Mouse (Mus musculus) lung, embryonic 16.5 days (tissue): ENCODE measurements around the gene Fxyd5. TPM values are rescaled to one million over a fixed set of nuclear protein-coding genes. Genes with fewer than 3 reads are reported as not detected.

Experiments used
- ATAC-seq: fragments of 200-750 bp; cut with Nextera tagmentation; 2 replicates; pipeline ENCODE4 v1.8.0; 2017; ENCODE audit warnings: low read depth, mild to moderate bottlenecking, moderate library complexity
- H3K27ac ChIP-seq: fragments of 300-500 bp; sonication (generic); 2 replicates; pipeline ENCODE4 v1.5.1; 2014; ENCODE audit warnings: mild to moderate bottlenecking, control low read depth, low read length
- H3K27me3 ChIP-seq: fragments of 300-500 bp; sonication (generic); 2 replicates; pipeline ENCODE4 v1.6.1; 2014; ENCODE audit warnings: low read depth, low read length, mixed read lengths; ENCODE audit not compliant: control insufficient read depth, insufficient read depth
- H3K36me3 ChIP-seq: fragments of 300-500 bp; sonication (generic); 2 replicates; pipeline ENCODE4 v1.6.1; 2014; ENCODE audit warnings: low read length; ENCODE audit not compliant: control insufficient read depth, insufficient read depth
- H3K4me1 ChIP-seq: fragments of 300-500 bp; sonication (generic); replicated peaks from 2 replicates; pipeline ENCODE4 v1.6.1; 2014; ENCODE audit warnings: low read length, mixed read lengths; ENCODE audit not compliant: control insufficient read depth, insufficient read depth
- H3K4me2 ChIP-seq: fragments of 300-500 bp; sonication (generic); 2 replicates; pipeline ENCODE4 v1.6.1; 2014; ENCODE audit warnings: low read depth, low read length, control low read depth
- H3K4me3 ChIP-seq: fragments of 300-500 bp; sonication (generic); 2 replicates; pipeline ENCODE4 v1.5.1; 2014; ENCODE audit warnings: mild to moderate bottlenecking, low read length, control low read depth
- H3K9ac ChIP-seq: fragments of 300-500 bp; sonication (generic); 2 replicates; pipeline ENCODE4 v1.6.1; 2014; ENCODE audit warnings: low read length, control low read depth
- H3K9me3 ChIP-seq: fragments of 300-500 bp; sonication (generic); 2 replicates; pipeline ENCODE4 v1.6.1; 2016; ENCODE audit warnings: low read length; ENCODE audit not compliant: control insufficient read depth
- WGBS: fragments of 180-500 bp; shearing (Covaris S2); extraction: QIAGEN DNeasy Blood & Tissue Kit; methylation state at CpG from one replicate; pipeline ENCODE4 v1.1.7; 2014; 5-methylcytosine and 5-hydroxymethylcytosine counted together
- polyA plus RNA-seq: library from polyadenylated mRNA; unstranded; fragments of >200 nt; fragmentation: Nextera tagmentation; extraction: Ambion mirVana; gene quantifications from 2 replicates; pipeline ENCODE4 v1.2.1, GENCODE M21; 2015

The Fxyd5 gene
- polyA plus RNA-seq, 1 experiment from 2014 or later = 62.1 TPM

- Histone ChIP-seq H3K4me3 (no peak overlapping the region), H3K4me2 (no peak overlapping the region), H3K27me3 (0 out of 2 replicates have a peak, but pooled peaks cover 4% of the 10 kb centered on the region), H3K9me3 (no peaks in the 10 kb centered on the region), H3K9ac (no peak overlapping the region), H3K36me3 (no peaks in the 10 kb centered on the region), H3K4me1 (no peaks in the 10 kb centered on the region; the same call in 1 of the 2 replicates), H3K27ac (no peak overlapping the region)
- 70% methylated on average over 4 of the region's 4 CpGs for WGBS
- ATAC-seq = no peak
Measured at GRCm38 (mm10) chr7:31039011-31039410, 3.3 kb downstream of the Fxyd5 start.

GRCm38 (mm10) chr7:31037675-31038074, 4.6 kb downstream of the Fxyd5 start:
- ATAC-seq = no peak
- H3K27me3 ChIP-seq = 0 out of 2 replicates have a peak, but pooled peaks cover 4% of the 10 kb centered on the region
- H3K4me1 ChIP-seq = no peaks in the 10 kb centered on the region; the same call in 1 of the 2 replicates
- no peak overlapping the region for H3K4me3 ChIP-seq
- H3K9me3 ChIP-seq = no peaks in the 10 kb centered on the region
- no peak overlapping the region for H3K4me2 ChIP-seq
- no peak overlapping the region for H3K27ac ChIP-seq
- no peaks in the 10 kb centered on the region for H3K36me3 ChIP-seq
- H3K9ac ChIP-seq = no peak overlapping the region
- 62% methylated on average over 2 of the region's 2 CpGs for WGBS

GRCm38 (mm10) chr7:31036917-31037316, 5.4 kb downstream of the Fxyd5 start:
- Histone ChIP-seq H3K4me2 (no peak overlapping the region), H3K27ac (no peak overlapping the region), H3K4me3 (no peak overlapping the region), H3K9ac (no peak overlapping the region), H3K36me3 (no peaks in the 10 kb centered on the region), H3K27me3 (0 out of 2 replicates have a peak, but pooled peaks cover 4% of the 10 kb centered on the region), H3K4me1 (no peaks in the 10 kb centered on the region), H3K9me3 (no peaks in the 10 kb centered on the region)
- 77% methylated on average over 7 of the region's 7 CpGs for WGBS
- ATAC-seq = no peak

- H3K27me3 ChIP-seq = no peaks in the 10 kb centered on the region
- H3K4me3 ChIP-seq = no peak overlapping the region
- 68% methylated on average over 11 of the region's 11 CpGs for WGBS
- no peak overlapping the region for H3K9ac ChIP-seq
- H3K9me3 ChIP-seq = no peaks in the 10 kb centered on the region
- no peak overlapping the region for H3K4me2 ChIP-seq
- H3K4me1 ChIP-seq = no peaks in the 10 kb centered on the region
- H3K36me3 ChIP-seq = no peaks in the 10 kb centered on the region
- ATAC-seq = no peak
- H3K27ac ChIP-seq = no peak overlapping the region
Measured at GRCm38 (mm10) chr7:31035291-31035690, 7.0 kb downstream of the Fxyd5 start.

- H3K9ac ChIP-seq = no peak overlapping the region
- no peak overlapping the region for H3K27ac ChIP-seq
- no peaks in the 10 kb centered on the region for H3K9me3 ChIP-seq
- H3K4me1 ChIP-seq = no peaks in the 10 kb centered on the region
- H3K4me2 ChIP-seq = no peak overlapping the region
- WGBS = 63% methylated on average over 11 of the region's 11 CpGs
- no peak for ATAC-seq
- H3K27me3 ChIP-seq = no peaks in the 10 kb centered on the region
- H3K4me3 ChIP-seq = no peak overlapping the region
- H3K36me3 ChIP-seq = no peaks in the 10 kb centered on the region
Measured at GRCm38 (mm10) chr7:31034789-31035188, 7.5 kb downstream of the Fxyd5 start.

GRCm38 (mm10) chr7:31033409-31034165, 8.7 kb downstream of the Fxyd5 start:
- Histone ChIP-seq H3K4me2 (no peak overlapping the region), H3K9ac (no peak overlapping the region), H3K9me3 (no peaks in the 10 kb centered on the region), H3K4me1 (no peaks in the 10 kb centered on the region), H3K27me3 (no peaks in the 10 kb centered on the region), H3K4me3 (no peak overlapping the region), H3K27ac (no peak overlapping the region), H3K36me3 (no peaks in the 10 kb centered on the region)
- peak; percentile 43; the same call in 1 of the 2 replicates for ATAC-seq
- WGBS = 47% methylated on average over 9 of the region's 9 CpGs

GRCm38 (mm10) chr7:31031731-31032130, 10.6 kb downstream of the Fxyd5 start:
- Histone ChIP-seq H3K4me2 (no peak overlapping the region), H3K9me3 (no peaks in the 10 kb centered on the region), H3K9ac (no peak overlapping the region), H3K4me3 (no peak overlapping the region), H3K4me1 (no peaks in the 10 kb centered on the region), H3K27ac (no peak overlapping the region), H3K27me3 (no peaks in the 10 kb centered on the region), H3K36me3 (no peaks in the 10 kb centered on the region)
- WGBS = 78% methylated on average over 7 of the region's 7 CpGs
- ATAC-seq = no peak

GRCm38 (mm10) chr7:31030717-31031116, 11.6 kb downstream of the Fxyd5 start:
- 76% methylated on average over 2 of the region's 2 CpGs for WGBS
- no peak overlapping the region for H3K4me2 ChIP-seq
- no peaks in the 10 kb centered on the region for H3K9me3 ChIP-seq
- H3K27ac ChIP-seq = no peak overlapping the region
- no peak overlapping the region for H3K4me3 ChIP-seq
- H3K27me3 ChIP-seq = no peaks in the 10 kb centered on the region
- no peaks in the 10 kb centered on the region for H3K36me3 ChIP-seq
- H3K4me1 ChIP-seq = 0 out of 2 replicates have a peak, but pooled peaks cover 2% of the 10 kb centered on the region
- H3K9ac ChIP-seq = no peak overlapping the region
- no peak for ATAC-seq

- Histone ChIP-seq H3K4me3 (no peak overlapping the region), H3K4me1 (0 out of 2 replicates have a peak, but pooled peaks cover 2% of the 10 kb centered on the region), H3K27me3 (no peaks in the 10 kb centered on the region), H3K4me2 (no peak overlapping the region), H3K36me3 (no peaks in the 10 kb centered on the region), H3K27ac (no peak overlapping the region), H3K9me3 (no peaks in the 10 kb centered on the region), H3K9ac (no peak overlapping the region)
- WGBS = 62% methylated on average over 8 of the region's 8 CpGs
- no peak for ATAC-seq
Measured at GRCm38 (mm10) chr7:31028609-31029008, 13.7 kb downstream of the Fxyd5 start.
